Mouse (Mus musculus): ENCODE measurements around the gene Cbx4.

Gene Cbx4

DNA sequence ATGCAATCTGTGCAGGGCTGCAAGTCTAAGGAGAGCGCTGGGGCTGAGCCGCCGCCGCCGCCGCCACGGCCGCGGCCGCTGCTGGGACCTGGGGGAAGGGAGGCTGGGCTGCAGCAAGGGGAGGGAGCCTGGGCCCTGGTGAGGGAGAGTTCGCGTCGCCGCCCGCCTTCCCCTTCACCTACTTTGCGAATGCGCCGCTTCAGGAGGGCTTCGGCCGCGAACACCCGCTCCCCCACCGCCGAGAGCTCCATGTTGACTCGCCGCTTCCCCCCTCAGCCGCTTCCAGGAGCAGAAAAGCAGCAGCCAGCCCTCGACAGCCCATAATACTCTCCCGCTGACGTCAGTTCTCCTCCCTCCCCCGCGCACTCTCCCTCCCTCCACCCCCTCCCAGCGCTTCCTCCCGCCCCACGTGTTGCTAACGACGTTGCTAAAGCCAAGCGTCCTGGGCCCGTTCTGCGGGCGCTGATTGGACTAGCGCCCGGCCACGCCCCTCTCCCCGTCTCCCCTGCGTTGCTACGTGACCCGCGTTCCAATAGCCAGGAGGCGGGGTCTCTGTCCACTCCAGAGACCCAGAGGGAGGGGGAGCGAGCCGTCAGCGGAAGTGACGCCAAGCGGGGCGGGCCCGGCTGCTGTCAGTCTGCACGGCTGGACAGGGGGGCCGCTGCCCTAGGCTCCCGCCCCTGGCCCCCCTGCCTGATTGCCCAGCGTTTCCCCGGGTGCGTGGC is 45.3 kb downstream of the Cbx4 start, which contains the start of gene Cbx8:
TSS of gene Cbx8 (minus strand) at position 370 of the 725 bp plus-strand sequence.
- DNase-seq, result peak; percentile 99

DNA sequence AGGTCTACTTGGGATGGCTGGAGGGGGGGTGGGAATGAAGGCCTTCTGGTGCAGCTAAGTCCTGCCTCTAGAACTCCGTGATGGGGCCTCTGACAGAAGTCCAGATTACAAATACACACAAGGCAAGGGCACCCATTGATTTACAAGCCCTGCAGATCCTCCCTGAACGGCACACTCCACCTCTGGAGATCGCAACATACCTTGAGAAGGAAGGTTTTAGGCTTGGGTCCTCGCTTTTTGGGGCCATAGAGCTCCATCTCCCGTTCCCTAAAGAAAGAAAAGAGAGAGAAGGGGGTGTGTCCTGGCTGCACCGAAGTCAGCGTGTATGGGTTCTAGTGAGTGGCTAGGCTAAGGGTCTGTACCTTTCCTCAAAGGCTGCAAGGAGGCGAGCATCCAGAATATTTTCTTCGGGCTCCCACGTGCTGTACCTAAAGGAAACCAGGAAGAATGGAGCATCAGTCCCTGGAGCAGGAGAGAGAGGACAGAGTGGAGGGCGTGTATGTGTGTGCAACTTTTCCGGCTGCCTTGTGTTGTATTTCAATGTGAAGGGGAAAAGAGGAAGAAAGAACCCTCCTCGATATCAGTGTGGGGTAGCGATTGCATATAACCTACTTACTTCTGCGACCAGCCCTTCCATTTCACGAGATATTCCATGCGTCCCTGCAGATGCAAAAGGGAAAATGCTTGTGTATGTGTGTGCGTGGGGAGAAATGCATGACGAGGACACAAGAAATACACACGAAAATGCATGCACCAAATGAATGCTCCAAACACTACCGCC is 46.1 kb downstream of the Cbx4 start:
- DNase-seq, result no peak

DNA sequence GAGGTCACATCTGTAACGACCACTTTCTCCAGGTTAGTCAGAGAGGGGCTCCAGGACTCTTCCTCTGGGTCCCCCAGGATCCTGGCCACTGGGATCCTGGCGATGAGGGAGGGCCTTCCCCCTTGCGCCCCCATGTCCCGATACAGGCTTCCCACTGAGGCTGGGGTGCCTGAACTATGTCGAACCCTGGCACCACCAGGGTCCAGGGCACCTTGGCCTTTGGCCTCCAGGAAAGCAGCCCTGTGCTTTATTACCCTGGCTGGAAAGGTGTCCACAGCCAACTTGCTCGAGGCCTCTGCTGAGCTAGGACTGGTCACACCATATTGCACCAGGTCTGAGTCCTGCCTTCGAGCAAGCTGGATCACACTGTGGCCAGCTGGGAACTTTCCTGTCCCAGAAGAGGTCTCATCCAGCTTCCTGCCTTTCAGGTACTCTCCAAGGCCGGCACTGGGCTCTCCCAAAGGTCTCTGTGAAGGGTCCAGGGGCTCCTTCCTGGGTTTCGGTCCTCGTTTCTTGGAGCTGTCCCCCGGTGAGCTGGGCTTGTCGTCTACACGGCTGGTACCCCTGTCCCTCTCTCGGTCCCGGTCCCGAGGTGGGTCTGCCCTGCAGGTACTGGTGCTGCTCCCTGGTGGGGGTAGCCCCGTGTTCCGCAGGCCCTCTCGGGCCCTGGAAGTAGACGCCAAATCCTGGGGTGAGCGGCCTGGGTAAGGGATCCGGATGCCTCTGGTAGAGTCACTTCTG is 47.1 kb downstream of the Cbx4 start:
- no peak for DNase-seq

DNA sequence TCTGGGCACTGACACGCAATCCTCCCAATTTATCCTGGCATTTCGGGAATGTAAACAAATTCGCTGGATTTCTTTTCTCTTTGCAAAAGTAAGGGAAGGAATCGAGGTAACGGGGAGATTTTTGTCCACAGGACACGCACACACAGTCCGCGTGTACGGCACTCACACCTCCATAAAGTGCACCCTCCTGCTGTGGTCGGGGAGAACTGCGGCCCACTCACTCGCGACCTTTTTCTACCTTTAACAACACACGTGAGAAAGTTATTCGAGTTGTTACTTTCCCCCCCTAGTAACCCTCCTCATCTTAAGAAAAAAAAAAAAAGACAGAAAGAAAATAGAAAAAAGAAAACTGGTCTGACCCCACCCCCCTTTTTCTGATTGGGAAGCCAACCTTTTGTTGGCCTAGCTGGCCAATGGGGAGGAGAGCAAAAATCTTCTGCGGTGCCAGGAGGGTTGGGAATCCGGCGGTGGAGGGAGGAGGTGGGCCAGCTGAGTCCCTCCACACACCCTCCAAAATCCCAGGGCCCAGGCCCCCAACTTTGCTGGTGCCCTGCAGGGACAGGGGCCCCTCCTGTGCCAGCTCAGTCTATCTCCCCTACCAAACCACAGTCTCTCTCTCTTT is 48.1 kb downstream of the Cbx4 start:
- DNase-seq, result no peak

DNA sequence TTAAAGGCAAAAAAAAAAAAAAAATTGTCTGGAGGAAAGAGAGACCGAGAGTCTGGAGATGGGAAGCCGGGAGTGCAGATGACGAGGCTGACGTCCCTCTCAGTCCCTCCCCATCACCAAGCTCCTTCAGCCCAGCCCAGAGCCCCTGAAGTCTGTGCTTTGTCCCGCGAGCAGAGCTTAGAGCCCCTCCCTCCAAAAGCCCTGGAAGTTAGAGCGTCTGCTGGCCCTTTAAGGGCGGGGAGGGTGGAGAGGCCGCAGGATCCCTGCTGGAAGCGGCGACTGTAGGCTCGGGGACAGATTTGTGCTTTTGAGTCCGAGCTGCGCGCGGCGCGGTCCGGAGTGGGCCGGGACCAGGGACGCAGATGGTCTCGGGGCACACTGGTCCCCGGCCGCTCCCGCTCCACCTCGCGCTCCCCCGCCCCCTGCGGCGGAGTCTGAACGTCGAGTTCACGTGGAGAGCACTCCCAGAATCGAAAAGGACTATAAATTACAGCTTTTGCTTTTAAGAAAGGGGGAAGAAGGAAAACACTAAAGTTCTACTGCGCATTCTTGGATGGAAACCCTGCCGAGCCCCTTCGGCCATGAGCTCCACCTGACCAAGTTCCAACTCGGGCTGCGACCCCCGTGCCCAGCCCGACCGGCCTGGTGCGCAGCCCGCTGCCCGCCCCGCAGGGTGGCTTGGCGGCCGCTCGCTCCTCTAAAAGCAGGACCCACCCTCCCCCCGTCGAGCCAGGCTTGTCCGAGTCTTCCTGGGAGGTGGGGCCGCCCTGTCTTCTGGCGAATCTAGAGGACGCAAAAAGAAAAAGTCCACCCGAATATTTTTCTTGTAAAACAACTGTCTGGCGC is 48.9 kb downstream of the Cbx4 start:
- peak; percentile 46 for DNase-seq

DNA sequence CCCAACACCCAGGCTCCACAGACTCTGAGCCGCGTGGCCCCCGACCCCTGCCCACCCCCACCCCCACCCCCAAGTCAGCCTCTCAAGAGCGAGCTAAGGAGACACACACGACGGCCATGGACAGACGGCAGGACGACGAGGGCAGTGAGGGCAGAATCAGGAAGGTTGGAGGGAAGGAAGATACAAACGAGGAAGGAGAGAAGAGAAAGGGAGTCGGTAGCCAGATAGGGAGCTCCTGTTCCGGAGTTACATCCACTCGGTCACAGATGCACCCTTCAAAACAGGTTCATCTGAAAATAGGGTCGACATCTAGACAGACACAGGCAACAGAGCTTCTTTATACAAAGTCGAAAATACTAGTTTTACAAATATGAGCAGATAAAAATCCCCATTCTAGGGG is 49.6 kb downstream of the Cbx4 start:
- no peak for DNase-seq

DNA sequence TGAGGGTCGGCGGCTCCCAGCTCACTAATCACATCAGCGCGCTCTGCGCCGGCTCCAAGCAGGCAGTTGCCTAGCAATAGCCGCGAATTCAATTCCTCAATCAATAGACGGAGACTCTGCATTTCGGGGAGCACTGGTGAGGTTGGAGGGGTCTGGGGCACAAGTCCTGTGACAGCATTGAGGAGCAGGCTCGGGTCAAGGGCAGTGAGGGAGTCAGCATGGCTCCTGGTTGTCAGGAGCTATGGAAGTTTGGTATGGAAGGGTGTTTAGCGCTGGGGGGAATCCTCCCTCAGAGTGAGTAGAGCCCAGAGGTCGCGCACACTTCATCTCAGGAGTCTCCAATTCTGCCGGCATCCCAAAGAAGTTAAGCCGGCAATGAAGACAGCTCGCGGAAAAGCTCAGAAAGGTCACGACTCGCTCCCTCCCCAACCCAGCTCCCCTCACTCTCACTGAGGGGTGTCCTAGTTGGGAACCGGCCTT is 50.3 kb downstream of the Cbx4 start:
- DNase-seq, result no peak

DNA sequence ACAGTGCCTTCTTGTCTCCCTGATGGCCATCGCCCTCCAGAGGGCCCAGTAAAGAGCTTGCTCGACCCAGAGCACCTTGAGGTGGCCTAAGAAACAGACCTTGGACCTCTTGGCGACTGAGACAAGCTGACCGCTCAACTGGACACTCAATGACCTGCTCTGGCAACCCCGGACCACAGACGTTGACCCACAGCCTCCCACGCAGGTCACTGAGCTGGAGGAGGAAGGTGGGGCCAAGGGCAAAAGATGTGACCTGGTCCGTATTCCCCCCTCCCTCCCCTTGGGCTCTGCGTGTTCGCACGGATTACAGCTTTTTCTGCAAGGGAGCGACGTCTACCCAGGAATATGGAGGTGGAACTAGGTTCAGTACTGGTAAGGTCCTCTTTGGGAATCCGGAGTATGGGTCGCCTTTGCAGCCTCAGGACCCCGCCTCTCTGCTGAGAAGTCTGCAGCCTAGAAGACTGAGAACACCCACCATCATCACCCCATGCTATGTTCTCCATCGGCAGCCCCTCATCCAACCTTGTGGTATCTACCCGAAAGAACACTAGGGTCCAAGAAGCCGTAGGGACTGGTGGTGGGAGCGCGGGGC is 50.8 kb downstream of the Cbx4 start:
- DNase-seq, result no peak

DNA sequence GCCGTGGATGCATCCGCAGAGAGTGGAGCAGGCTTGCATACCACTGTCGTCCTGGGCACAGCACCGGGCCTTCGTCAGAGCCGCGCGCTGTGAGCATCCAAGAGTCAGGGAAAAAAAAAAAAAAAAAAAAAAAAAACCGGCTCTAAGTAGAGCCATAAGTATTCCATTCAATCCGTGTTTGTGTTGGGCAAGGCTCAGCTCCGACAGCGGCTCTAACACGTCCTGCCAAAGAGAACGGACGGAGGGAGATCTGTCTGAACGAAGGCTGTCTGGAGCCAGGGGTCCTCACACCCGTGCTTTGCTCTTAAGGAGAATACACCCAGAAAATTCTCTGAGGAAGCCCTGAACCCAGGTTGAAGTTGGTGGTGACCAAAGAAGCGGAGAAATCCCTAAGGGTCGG is 51.4 kb downstream of the Cbx4 start:
- no peak for DNase-seq

DNA sequence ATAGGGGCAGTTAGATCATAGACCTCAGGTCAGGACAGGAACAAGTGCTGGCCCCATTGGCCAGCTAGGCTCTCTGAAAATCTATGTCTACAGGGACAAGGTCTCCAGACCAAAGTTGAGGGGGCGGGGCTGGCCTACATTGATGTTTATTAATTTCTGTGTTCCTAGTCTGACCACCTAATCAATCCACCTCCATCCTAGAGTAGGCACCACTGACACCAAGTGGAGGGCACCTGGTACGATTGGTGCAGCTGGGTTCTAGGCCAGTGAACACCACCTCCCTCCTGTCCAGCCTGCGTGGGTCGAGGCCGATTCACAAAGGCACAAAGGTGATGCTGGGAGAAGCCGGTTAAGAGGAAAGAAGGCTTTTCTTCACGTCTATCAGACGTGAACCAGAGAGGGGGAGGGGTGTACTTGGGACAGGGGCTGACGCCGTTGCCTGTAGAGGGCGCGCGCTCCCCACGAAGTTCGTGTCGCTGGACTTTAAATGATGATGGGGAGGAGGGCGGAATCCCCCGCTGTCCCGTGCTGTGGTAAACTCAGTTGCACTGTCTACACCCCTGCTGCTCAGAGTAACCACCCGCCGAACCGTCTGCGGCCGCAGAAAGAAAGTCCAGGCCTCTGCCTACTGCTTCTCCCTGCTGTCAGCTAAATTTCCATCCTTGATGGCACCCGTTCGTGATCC is 52.0 kb downstream of the Cbx4 start:
- peak; percentile 92 for DNase-seq

Data from lung, postnatal 14 days (tissue).